Mouse (Mus musculus) pancreas, adult 10 weeks (tissue): ENCODE results near the gene Olfr1378. TPM values are rescaled to one million over a fixed set of nuclear protein-coding genes. Genes with fewer than 3 reads are reported as not detected.

ENCODE experiments used
- polyA plus RNA-seq: library from polyadenylated mRNA; stranded (reverse); fragments of 350-450 nt; fragmentation: Illumina TruSeq; extraction: RNeasy Lipid Tissue Mini Kit (QIAGEN cat#74804); gene quantifications from one replicate; pipeline ENCODE4 v1.2.3, GENCODE M21; 2015; ENCODE audit warnings: low read depth, low replicate concordance; ENCODE audit not compliant: insufficient read depth

The Olfr1378 gene
- not detected for polyA plus RNA-seq

GRCm38 (mm10) chr11:50966230-50966629, at the start of gene Olfr1378:
Olfr1378 (plus strand) TSS chr11:50966530.

DNA sequence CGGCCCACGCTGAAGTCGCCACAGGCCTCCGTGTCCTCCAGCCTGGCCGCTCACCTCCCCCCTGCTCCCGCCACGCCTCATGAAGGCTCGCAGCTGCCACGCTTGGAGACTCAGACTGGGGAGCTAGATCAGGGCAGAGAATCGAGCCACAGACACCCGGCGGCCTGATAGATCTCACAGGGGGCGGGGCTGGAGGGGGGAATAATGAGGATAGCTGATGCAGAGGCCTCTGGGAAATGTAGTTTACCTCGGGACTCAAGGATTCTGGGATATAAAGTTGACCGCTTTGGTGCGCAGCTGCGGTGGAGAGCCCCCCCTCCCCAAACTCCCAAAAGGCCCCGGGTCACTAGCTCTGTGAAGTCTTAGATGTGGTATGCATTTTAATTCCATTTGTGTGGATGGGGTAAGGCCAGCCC, 34.9 kb upstream of the Olfr1378 start, which contains the start of gene Zfp354b:
Zfp354b (minus strand) TSS at position 183 of the 416 bp plus-strand sequence.

DNA sequence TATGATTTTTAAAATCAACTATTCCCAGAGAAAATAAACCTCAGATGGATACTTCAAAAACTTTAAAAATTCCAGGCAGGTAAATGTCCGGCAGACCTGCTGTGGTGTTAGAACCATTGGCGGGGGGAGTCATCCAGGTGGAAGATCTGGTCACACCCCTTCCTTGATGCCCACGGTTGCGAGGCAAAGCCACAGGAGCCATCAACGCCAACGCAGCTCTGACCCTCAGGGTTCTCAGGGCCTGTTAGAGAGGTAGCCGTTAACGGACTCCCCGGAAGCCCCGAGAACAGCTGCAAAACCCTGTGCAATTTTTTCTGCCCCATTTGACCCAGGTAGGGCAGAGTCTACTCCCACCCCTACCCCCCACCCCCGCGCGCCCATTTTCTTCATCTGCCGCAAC, 22.8 kb upstream of the Olfr1378 start, which contains the start of gene 4933414I15Rik:
4933414I15Rik (minus strand) TSS at position 260 of the 400 bp plus-strand sequence.

DNA sequence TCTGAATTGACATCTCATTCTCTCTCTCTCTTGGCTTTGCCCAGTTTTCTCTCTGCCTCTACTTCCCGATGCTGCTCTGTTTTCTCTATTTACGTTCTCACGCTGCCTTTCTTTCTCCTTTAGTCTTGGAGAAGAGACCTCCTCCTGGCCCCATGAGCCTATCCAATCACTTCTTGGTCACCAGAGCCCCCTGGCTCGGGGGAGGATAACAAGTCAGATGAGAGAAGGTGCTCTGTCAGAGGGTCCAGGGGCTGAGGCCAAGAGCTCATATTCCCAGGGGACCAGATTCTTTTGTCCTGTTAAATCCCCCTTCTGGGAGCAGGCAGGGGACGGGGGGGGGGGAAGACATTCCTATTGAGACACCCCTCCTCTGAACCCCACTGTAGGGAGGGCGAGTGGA, 12.7 kb upstream of the Olfr1378 start, which contains the start of gene Prop1:
Prop1 (minus strand) TSS at position 101 of the 400 bp plus-strand sequence.

GRCm38 (mm10) chr11:50981667-50982066, 15.3 kb downstream of the Olfr1378 start, which contains the start of gene Olfr1377:
Olfr1377 (plus strand) TSS chr11:50981967.

GRCm38 (mm10) chr11:51003296-51003695, 37.0 kb downstream of the Olfr1378 start, which contains the start of gene Olfr51:
Olfr51 (plus strand) TSS chr11:51003596.

DNA sequence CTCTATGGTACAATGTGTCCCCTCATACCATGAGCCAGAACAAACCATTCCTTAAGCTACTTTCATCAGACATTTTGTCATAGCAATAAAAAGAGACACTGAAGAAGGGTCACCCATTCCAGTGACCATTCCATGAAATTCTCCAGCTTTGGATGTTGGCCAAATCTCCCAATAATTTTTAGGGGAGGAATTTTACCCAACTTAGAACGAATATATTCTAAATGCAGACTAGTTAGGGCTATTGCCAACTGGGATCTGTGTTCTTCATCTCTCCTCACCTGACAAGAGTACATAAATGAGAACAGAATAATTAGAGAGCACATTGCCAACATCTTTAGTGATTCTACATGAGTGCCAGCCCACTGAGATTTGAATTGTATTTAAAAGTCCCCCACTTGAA, 47.6 kb downstream of the Olfr1378 start, which contains the start of gene Olfr54:
Olfr54 (plus strand) TSS at position 301 of the 400 bp plus-strand sequence.

Other genes starting within 250 kb of the Olfr1378 start
- 1.6 TPM for gene Zfp354c, start 138.8 kb upstream of the Olfr1378 start, polyA plus RNA-seq
- gene Zfp879, start 125.0 kb upstream of the Olfr1378 start, polyA plus RNA-seq = not detected
- gene Grm6, start 115.8 kb upstream of the Olfr1378 start, polyA plus RNA-seq = not detected
- 0.55 TPM for gene Zfp454, start 78.9 kb upstream of the Olfr1378 start, polyA plus RNA-seq
- gene Zfp2, start 50.4 kb upstream of the Olfr1378 start, polyA plus RNA-seq = 1.4 TPM
- gene Zfp354b, start 34.9 kb upstream of the Olfr1378 start, polyA plus RNA-seq = 0.65 TPM
- not detected for gene 4933414I15Rik, start 22.8 kb upstream of the Olfr1378 start, polyA plus RNA-seq
- gene Prop1, start 12.8 kb upstream of the Olfr1378 start, polyA plus RNA-seq = not detected
- not detected for gene Olfr1377, start 15.4 kb downstream of the Olfr1378 start, polyA plus RNA-seq
- not detected for gene Olfr51, start 37.1 kb downstream of the Olfr1378 start, polyA plus RNA-seq
- gene Olfr54, start 47.7 kb downstream of the Olfr1378 start, polyA plus RNA-seq = not detected
- gene Olfr1375, start 81.6 kb downstream of the Olfr1378 start, polyA plus RNA-seq = not detected
- 3.0 TPM for gene Zfp354a, start 92.7 kb downstream of the Olfr1378 start, polyA plus RNA-seq